Mouse (Mus musculus): ENCODE results near the gene Hdac7. TPM values are rescaled to one million over a fixed set of nuclear protein-coding genes. Genes with fewer than 3 reads are reported as not detected.

Gene Hdac7
- total and polyA plus RNA-seq, 3 experiments = 23.7 to 61.8 (median 25.7) TPM

DNA sequence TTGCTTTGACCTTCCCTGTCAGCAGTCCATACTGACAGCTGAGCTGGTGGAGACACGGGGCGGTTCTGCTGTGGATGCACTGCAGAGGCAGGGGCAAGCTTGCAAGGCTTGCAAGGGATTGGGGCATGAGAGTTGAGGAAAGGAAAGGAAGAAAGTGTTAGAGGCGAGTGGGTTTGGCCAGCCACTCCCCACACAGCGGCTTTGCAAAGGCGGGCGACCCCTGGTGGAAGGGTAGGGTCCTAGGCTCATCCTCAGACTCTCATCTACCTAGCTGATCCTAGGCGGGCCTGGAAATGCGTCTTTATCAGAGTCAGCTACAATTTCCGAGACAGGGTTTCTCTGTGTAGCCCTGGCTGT is 61.6 kb downstream of the Hdac7 start:
- no peak for TF ChIP-seq POLR2A (IDR thresholded peaks at IDR 0.05; ENCODE audit: insufficient read depth, low read depth, low read length)
- TF ChIP-seq EP300 (IDR thresholded peaks at IDR 0.05; ENCODE audit: insufficient read depth, low read depth, low read length) = peak; percentile 57; the same call in 1 of the 2 replicates
- peak; percentile 91 for TF ChIP-seq CTCF (IDR thresholded peaks at IDR 0.05)
- intact Hi-C loops (cut with DNase I) = loop anchor here (1.0 to 5.0 kb wide), 3 partner anchors 64 to 170 kb away; no protein-coding TSS in a partner anchor
- H3K4me1 ChIP-seq (ENCODE audit: control insufficient read depth, insufficient read depth, low read length) = peaks cover 29% of the 10 kb centered on the region
- peak overlapping the region; percentile 3; the same call in 1 of the 2 replicates for H3K4me3 ChIP-seq
- peak overlapping the region; percentile 73 for H3K9ac ChIP-seq (ENCODE audit: low read depth, low read length)
- no peaks in the 10 kb centered on the region for H3K36me3 ChIP-seq (ENCODE audit: control insufficient read depth, insufficient read depth, low read length)
- peak; percentile 83 to 86 for DNase-seq
- peak overlapping the region; percentile 63 for H3K27ac ChIP-seq
- no peaks in the 10 kb centered on the region for H3K79me2 ChIP-seq (replicated peaks; ENCODE audit: control insufficient read depth, insufficient read depth, low read length)
- 6% methylated on average over 9 of the region's 9 CpGs for WGBS
- H3K27me3 ChIP-seq (ENCODE audit: control insufficient read depth, insufficient read depth, low read length) = no peaks in the 10 kb centered on the region

DNA sequence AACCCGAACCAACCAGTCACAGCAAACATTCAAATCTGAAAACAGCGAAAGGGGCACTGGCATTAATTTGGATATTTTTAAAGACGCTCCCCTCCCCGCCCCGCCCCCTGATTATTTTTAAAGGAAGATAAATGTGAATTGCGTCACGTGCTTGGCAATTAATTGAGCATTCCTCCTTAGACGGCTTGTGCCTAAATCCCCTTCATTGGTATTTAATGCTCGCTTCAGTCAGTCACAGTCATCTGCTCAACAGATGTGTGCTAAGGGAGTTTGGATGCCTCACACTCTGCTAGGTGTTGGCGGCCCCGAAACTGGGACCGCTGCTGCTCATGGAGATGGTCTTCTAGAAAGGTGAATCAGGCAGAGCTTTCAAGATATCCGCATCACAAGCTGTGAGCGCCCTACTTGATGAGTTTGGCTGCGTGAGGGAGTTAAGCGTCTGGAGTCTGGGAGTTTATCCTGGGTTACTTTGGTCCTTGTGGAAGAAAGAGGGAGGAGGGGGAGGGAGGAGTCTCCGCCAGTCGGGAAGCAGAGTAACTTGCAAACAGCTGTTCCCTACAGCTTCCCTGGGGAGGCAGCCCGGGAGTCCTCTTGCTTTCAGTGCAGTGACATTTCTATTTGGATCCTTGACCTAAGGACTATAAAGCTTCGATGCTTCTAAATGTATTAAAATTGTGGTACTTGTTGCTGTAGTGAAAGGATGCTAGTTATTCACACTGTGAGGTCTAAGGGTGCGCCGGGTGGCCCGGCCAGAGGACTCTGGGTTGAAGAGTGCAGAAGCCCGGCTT is 62.1 kb downstream of the Hdac7 start:
- no peaks in the 10 kb centered on the region for H3K36me3 ChIP-seq (ENCODE audit: control insufficient read depth, insufficient read depth, low read length)
- H3K4me3 ChIP-seq = peak overlapping the region; percentile 3; the same call in 1 of the 2 replicates
- no peaks in the 10 kb centered on the region for H3K27me3 ChIP-seq (ENCODE audit: control insufficient read depth, insufficient read depth, low read length)
- 18% methylated on average over 24 of the region's 24 CpGs for WGBS
- TF ChIP-seq EP300 (IDR thresholded peaks at IDR 0.05; ENCODE audit: insufficient read depth, low read depth, low read length) (no peak), CTCF (IDR thresholded peaks at IDR 0.05) (no peak), POLR2A (IDR thresholded peaks at IDR 0.05; ENCODE audit: insufficient read depth, low read depth, low read length) (peak; percentile 39; the same call in 1 of the 2 replicates)
- intact Hi-C loops (cut with DNase I) = loop anchor here (1.0 to 5.0 kb wide), 3 partner anchors 64 to 170 kb away; no protein-coding TSS in a partner anchor
- peaks cover 24% of the 10 kb centered on the region for H3K4me1 ChIP-seq (ENCODE audit: control insufficient read depth, insufficient read depth, low read length)
- H3K9ac ChIP-seq (ENCODE audit: low read depth, low read length) = peak overlapping the region; percentile 73
- H3K27ac ChIP-seq = peak overlapping the region; percentile 63
- peak in 1 of 2 experiments; percentile 72 for DNase-seq
- no peaks in the 10 kb centered on the region for H3K79me2 ChIP-seq (replicated peaks; ENCODE audit: control insufficient read depth, insufficient read depth, low read length)

DNA sequence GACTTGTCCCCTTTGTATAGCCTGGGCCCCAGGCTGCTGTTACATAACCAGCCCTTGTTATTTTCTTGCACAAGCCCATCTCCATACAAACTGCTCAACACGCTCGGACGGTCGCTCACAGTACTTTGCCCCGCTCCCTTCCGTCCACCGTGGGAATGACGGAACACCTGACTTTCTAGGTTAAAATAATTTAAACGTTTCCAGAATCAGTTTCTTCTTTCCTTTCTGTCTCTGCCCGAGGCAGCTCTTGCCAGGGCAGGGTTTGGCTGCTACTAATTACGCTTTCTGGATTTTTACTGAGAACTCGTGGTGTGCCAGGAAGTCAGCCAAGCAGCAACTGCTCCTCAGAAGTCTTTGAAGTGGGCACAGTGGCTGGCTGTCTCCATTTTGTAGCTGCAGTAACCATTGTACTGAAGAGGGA is 63.7 kb downstream of the Hdac7 start:
- TF ChIP-seq POLR2A (IDR thresholded peaks at IDR 0.05; ENCODE audit: insufficient read depth, low read depth, low read length) = no peak
- no peak for TF ChIP-seq EP300 (IDR thresholded peaks at IDR 0.05; ENCODE audit: insufficient read depth, low read depth, low read length)
- no peak for TF ChIP-seq CTCF (IDR thresholded peaks at IDR 0.05)
- no peaks in the 10 kb centered on the region for H3K36me3 ChIP-seq (ENCODE audit: control insufficient read depth, insufficient read depth, low read length)
- H3K4me3 ChIP-seq = no peak overlapping the region
- DNase-seq = no peak
- H3K79me2 ChIP-seq (replicated peaks; ENCODE audit: control insufficient read depth, insufficient read depth, low read length) = no peaks in the 10 kb centered on the region
- peaks cover 17% of the 10 kb centered on the region for H3K4me1 ChIP-seq (ENCODE audit: control insufficient read depth, insufficient read depth, low read length)
- no peaks in the 10 kb centered on the region for H3K27me3 ChIP-seq (ENCODE audit: control insufficient read depth, insufficient read depth, low read length)
- WGBS = 80% methylated on average over 12 of the region's 12 CpGs
- no peak overlapping the region for H3K27ac ChIP-seq
- no peak overlapping the region for H3K9ac ChIP-seq (ENCODE audit: low read depth, low read length)
- intact Hi-C loops (cut with DNase I) = loop anchor here (5.0 kb wide), 2 partner anchors 113 to 172 kb away; no protein-coding TSS in a partner anchor

DNA sequence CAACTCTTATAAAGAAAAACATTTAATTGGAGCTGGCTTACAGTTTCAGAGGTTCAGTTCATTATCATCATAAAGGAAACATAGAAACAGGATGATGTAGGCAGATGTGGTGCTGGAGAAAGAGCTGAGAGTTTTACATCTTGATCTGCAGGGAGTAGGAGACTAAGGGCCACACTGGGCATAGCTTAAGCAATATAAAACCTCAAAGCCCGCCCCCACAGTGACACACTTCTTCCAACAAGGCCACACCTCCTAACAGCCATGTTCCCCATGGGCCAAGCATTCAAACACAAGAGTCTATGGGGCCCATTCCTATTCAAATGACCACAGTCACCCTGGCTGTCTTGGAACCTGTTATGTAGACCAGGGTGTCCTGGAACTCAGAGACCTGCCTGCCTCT is 64.7 kb downstream of the Hdac7 start:
- no peak overlapping the region for H3K27ac ChIP-seq
- peaks cover 14% of the 10 kb centered on the region for H3K4me1 ChIP-seq (ENCODE audit: control insufficient read depth, insufficient read depth, low read length)
- no peaks in the 10 kb centered on the region for H3K79me2 ChIP-seq (replicated peaks; ENCODE audit: control insufficient read depth, insufficient read depth, low read length)
- TF ChIP-seq CTCF (IDR thresholded peaks at IDR 0.05) = no peak
- TF ChIP-seq EP300 (IDR thresholded peaks at IDR 0.05; ENCODE audit: insufficient read depth, low read depth, low read length) = no peak
- no peak for TF ChIP-seq POLR2A (IDR thresholded peaks at IDR 0.05; ENCODE audit: insufficient read depth, low read depth, low read length)
- no peak overlapping the region for H3K4me3 ChIP-seq
- H3K9ac ChIP-seq (ENCODE audit: low read depth, low read length) = no peak overlapping the region
- no peaks in the 10 kb centered on the region for H3K27me3 ChIP-seq (ENCODE audit: control insufficient read depth, insufficient read depth, low read length)
- WGBS = 100% methylated on average over 1 of the region's 1 CpGs
- intact Hi-C loops (cut with DNase I) = no loop called here
- H3K36me3 ChIP-seq (ENCODE audit: control insufficient read depth, insufficient read depth, low read length) = no peaks in the 10 kb centered on the region
- no peak for DNase-seq

DNA sequence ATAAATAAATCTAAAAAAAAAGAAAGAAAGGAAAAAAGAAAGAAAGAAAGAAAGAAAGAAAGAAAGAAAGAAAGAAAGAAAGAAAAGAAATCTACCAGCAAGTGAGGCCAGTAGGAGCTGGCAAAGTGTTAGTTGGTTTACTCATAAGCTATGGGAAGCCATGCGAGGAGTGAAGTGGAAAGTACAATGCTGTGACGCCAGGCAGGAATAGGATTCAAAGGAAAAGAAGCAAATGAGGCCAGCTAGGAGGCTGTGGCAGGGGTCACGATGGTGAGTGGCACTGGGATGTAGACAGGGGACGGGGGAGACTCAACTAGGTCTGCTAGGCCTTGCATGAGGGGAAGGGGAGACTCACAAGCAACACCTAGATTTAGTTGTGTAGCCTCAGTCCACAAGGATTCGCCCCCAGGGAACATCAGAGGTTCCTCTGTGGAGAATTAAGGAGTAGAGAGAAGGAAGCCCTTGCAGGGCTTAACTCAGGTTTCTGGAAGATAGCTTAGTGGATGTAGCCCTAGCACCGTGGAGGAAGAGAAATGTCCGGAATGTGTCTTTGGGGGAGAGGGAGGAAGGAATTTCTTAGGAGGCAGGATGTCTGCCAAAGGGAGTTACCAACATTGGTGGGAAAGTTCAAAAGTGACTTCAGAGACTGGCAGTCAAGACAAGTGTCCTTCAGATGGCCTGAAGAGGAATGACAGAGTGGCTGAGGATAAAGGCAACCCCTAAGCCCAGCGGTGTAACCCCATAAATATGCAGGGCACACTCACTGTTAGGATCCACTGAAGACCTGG is 65.8 kb downstream of the Hdac7 start, which contains the start of gene Slc48a1:
TSS of gene Slc48a1 (plus strand) at position 210 of the 788 bp plus-strand sequence.
- no peak for TF ChIP-seq EP300 (IDR thresholded peaks at IDR 0.05; ENCODE audit: insufficient read depth, low read depth, low read length)
- 48% methylated on average over 8 of the region's 8 CpGs for WGBS
- Histone ChIP-seq H3K27me3 (ENCODE audit: control insufficient read depth, insufficient read depth, low read length) (no peaks in the 10 kb centered on the region), H3K79me2 (replicated peaks; ENCODE audit: control insufficient read depth, insufficient read depth, low read length) (no peaks in the 10 kb centered on the region), H3K4me3 (no peak within 1 kb of the TSS), H3K27ac (peak within 1 kb of the TSS; percentile 62), H3K36me3 (ENCODE audit: control insufficient read depth, insufficient read depth, low read length) (no peaks in the 10 kb centered on the region), H3K4me1 (ENCODE audit: control insufficient read depth, insufficient read depth, low read length) (peaks cover 20% of the 10 kb centered on the region), H3K9ac (ENCODE audit: low read depth, low read length) (no peak within 1 kb of the TSS)
- DNase-seq = no peak
- intact Hi-C loops (cut with DNase I) = no loop called here
